ENCODE assay signal across 9 mouse cellular contexts in genomic region chr11:31830213-31831151, GRCm38 (mm10). TPM values are rescaled to one million over a fixed set of nuclear protein-coding genes. Genes with fewer than 3 reads are reported as not detected.
DNase-seq lines count a peak whose midpoint lies in the region; ATAC-seq lines count a peak whose summit lies in the region.
"Had no signal": no experiment of that assay in that cellular context is flagged by ENCODE, and none has a peak within 500 bp of the region (broad histone marks: within the 10 kb centered on the region; RNA-seq: fewer than 3 reads in every experiment).

No protein-coding gene starts in this region.

- 65% methylated on average over 10 of the region's 10 CpGs for WGBS in heart, embryonic 15.5 days
- 55% methylated on average over 10 of the region's 10 CpGs for WGBS in forebrain, embryonic 11.5 days
- 46% methylated on average over 10 of the region's 10 CpGs for WGBS in midbrain, embryonic 16.5 days

- H3K4me1 ChIP-seq in heart, embryonic 15.5 days (replicated peaks) = peaks cover 18% of the 10 kb centered on the region
- H3K4me1 ChIP-seq in forebrain, embryonic 11.5 days (replicated peaks; ENCODE audit: control insufficient read depth, insufficient read depth, low read length) = no peaks in the 10 kb centered on the region; the same call in 1 of the 2 replicates
- H3K4me1 ChIP-seq in midbrain, embryonic 16.5 days (ENCODE audit: control insufficient read depth, insufficient read depth, low read length) = no peaks in the 10 kb centered on the region

- no peak overlapping the region for H3K4me3 ChIP-seq in heart, embryonic 15.5 days
- H3K4me3 ChIP-seq in forebrain, embryonic 11.5 days (ENCODE audit: low read depth, low read length) = no peak overlapping the region
- no peak overlapping the region for H3K4me3 ChIP-seq in midbrain, embryonic 16.5 days (ENCODE audit: low read depth, low read length)
- H3K4me3 ChIP-seq: embryonic facial prominence, embryonic 12.5 days had no signal

- H3K27ac ChIP-seq in heart, embryonic 15.5 days = peak overlapping the region; percentile 51
- no peak overlapping the region for H3K27ac ChIP-seq in forebrain, embryonic 11.5 days (ENCODE audit: low read depth, low read length)
- H3K27ac ChIP-seq in midbrain, embryonic 16.5 days (ENCODE audit: low read length) = peak overlapping the region; percentile 60
- H3K27ac ChIP-seq: embryonic facial prominence, embryonic 12.5 days had no signal

- no peaks in the 10 kb centered on the region for H3K9me3 ChIP-seq in heart, embryonic 15.5 days (replicated peaks)
- no peaks in the 10 kb centered on the region for H3K9me3 ChIP-seq in forebrain, embryonic 11.5 days (ENCODE audit: control insufficient read depth, low read length)
- H3K9me3 ChIP-seq in midbrain, embryonic 16.5 days (replicated peaks; ENCODE audit: control insufficient read depth, low read length, poor library complexity, severe bottlenecking) = no peaks in the 10 kb centered on the region
- H3K9me3 ChIP-seq: embryonic facial prominence, embryonic 12.5 days had no signal

- no peak overlapping the region for H3K4me2 ChIP-seq in heart, embryonic 15.5 days
- H3K4me2 ChIP-seq in forebrain, embryonic 11.5 days (ENCODE audit: low read depth, low read length, severe bottlenecking) = no peak overlapping the region
- no peak overlapping the region for H3K4me2 ChIP-seq in midbrain, embryonic 16.5 days (ENCODE audit: low read length)
- H3K4me2 ChIP-seq: embryonic facial prominence, embryonic 12.5 days had no signal

- no peaks in the 10 kb centered on the region for H3K27me3 ChIP-seq in heart, embryonic 15.5 days
- H3K27me3 ChIP-seq in forebrain, embryonic 11.5 days (ENCODE audit: control insufficient read depth, insufficient read depth, low read length) = no peaks in the 10 kb centered on the region
- no peaks in the 10 kb centered on the region for H3K27me3 ChIP-seq in midbrain, embryonic 16.5 days (ENCODE audit: control insufficient read depth, insufficient read depth, low read depth, low read length)
- H3K27me3 ChIP-seq: embryonic facial prominence, embryonic 12.5 days had no signal

- no peak for ATAC-seq in heart, embryonic 15.5 days (replicated peaks; ENCODE audit: insufficient number of reproducible peaks, insufficient read depth, low FRiP score, low read depth)
- ATAC-seq in forebrain, embryonic 11.5 days (replicated peaks; ENCODE audit: low FRiP score) = peak; percentile 42; the same call in 1 of the 2 replicates
- ATAC-seq in midbrain, embryonic 16.5 days = no peak

- intact Hi-C loops in heart, postnatal 36 days (cut with DNase I) = no loop called here
- intact Hi-C loops in left cerebral cortex, postnatal 4 days (cut with DNase I) = no loop called here

- DNase-seq in heart, postnatal 36 days = no peak
- DNase-seq in forebrain, embryonic 11.5 days (ENCODE audit: low spot score) = no peak
- DNase-seq in kidney, adult 18-20 months = peak; percentile 71
- DNase-seq in ovary, adult 18-20 months (ENCODE audit: low spot score) = no peak
- no peak for DNase-seq in left cerebral cortex, postnatal 4 days
- no peak for DNase-seq in spleen, postnatal 4 days (ENCODE audit: low spot score in 2 of 2)

- H3K9ac ChIP-seq in heart, embryonic 15.5 days = no peak overlapping the region
- no peak overlapping the region for H3K9ac ChIP-seq in forebrain, embryonic 11.5 days (ENCODE audit: low read length)
- no peak overlapping the region for H3K9ac ChIP-seq in midbrain, embryonic 16.5 days (ENCODE audit: low read depth, low read length)
- H3K9ac ChIP-seq: embryonic facial prominence, embryonic 12.5 days had no signal

- H3K36me3 ChIP-seq in heart, embryonic 15.5 days = no peaks in the 10 kb centered on the region
- H3K36me3 ChIP-seq in forebrain, embryonic 11.5 days (ENCODE audit: control insufficient read depth, insufficient read depth, low read length) = no peaks in the 10 kb centered on the region
- no peaks in the 10 kb centered on the region for H3K36me3 ChIP-seq in midbrain, embryonic 16.5 days (ENCODE audit: control insufficient read depth, insufficient read depth, low read length)
- H3K36me3 ChIP-seq: embryonic facial prominence, embryonic 12.5 days had no signal

RNA-seq across cellular contexts. Expression of gene Cpeb4, which starts 41.5 kb away (rescaled TPM):
- polyA plus RNA-seq in heart, embryonic 15.5 days (2015; fragmentation: Nextera tagmentation; extraction: Ambion mirVana) = 5.9 and 6.4 TPM in 2 replicates
- total RNA-seq in heart, postnatal 36 days (2021) = 100 to 1,000 TPM in 1 of 2 experiments, 10 to 100 TPM in 1; 86.7 to 102 TPM
- polyA plus RNA-seq in forebrain, embryonic 11.5 days (2014; fragmentation: Nextera tagmentation; extraction: Ambion mirVana) = 8.7 and 10.2 TPM in 2 replicates
- 20.1 and 21.3 TPM in 2 replicates for polyA plus RNA-seq in midbrain, embryonic 16.5 days (2015; fragmentation: Nextera tagmentation; extraction: Ambion mirVana)
- total RNA-seq in left cerebral cortex, postnatal 4 days (2021) = 100 to 1,000 TPM; 148 to 149 TPM
